27 mouse cellular contexts compared by ENCODE assay signal in genomic region chr11:112463121-112463520, GRCm38 (mm10).
DNase-seq lines count a peak whose midpoint lies in the region; ATAC-seq and TF ChIP-seq lines count a peak whose summit lies in the region.
"Had no signal": no experiment of that assay in that cellular context is flagged by ENCODE, and none has a peak within 500 bp of the region (broad histone marks: within the 10 kb centered on the region; RNA-seq: fewer than 3 reads in every experiment).

No protein-coding gene starts in this region.

- no peak overlapping the region for H3K4me3 ChIP-seq in limb, embryonic 14.5 days (replicated peaks; ENCODE audit: low read length)
- H3K4me3 ChIP-seq in limb, embryonic 10.5 days: no peak overlapping the region
- H3K4me3 ChIP-seq: embryonic facial prominence, embryonic 13.5 days; embryonic facial prominence, embryonic 15.5 days; erythroblast, embryonic 14.5 days; forebrain, embryonic 10.5 days; forebrain, embryonic 12.5 days had no signal

- TF ChIP-seq POLR2A in limb, embryonic 14.5 days (IDR thresholded peaks at IDR 0.05; ENCODE audit: borderline replicate concordance, extremely low read depth, insufficient read depth, insufficient read length): no peak

- no peaks in the 10 kb centered on the region for H3K36me3 ChIP-seq in limb, embryonic 14.5 days (ENCODE audit: control insufficient read depth, insufficient read depth, low read length)
- no peaks in the 10 kb centered on the region for H3K36me3 ChIP-seq in limb, embryonic 10.5 days
- H3K36me3 ChIP-seq: embryonic facial prominence, embryonic 13.5 days; embryonic facial prominence, embryonic 15.5 days; forebrain, embryonic 10.5 days; forebrain, embryonic 12.5 days; G1E had no signal

- no peak for DNase-seq in frontal cortex, postnatal 10 days (ENCODE audit: low spot score in 2 of 2)
- peak; percentile 12 for DNase-seq in layer of hippocampus, adult 9-11 months
- DNase-seq in layer of hippocampus, adult 9-10 months (ENCODE audit: low spot score): no peak
- peak; percentile 28 for DNase-seq in limb, embryonic 14.5 days (ENCODE audit: low spot score)
- no peak for DNase-seq in limb, embryonic 10.5 days (ENCODE audit: low spot score)
- DNase-seq in brain, adult 2 months (ENCODE audit: low read depth, low spot score): peak; percentile 59
- DNase-seq in lung, postnatal 10 days: no peak
- DNase-seq: B cell, adult 2 months; cerebellum, adult 11 months; cerebellum, adult 18-20 months; cerebellum, adult 8-10 months; cerebellum, adult 9-11 months; cerebellum, postnatal 14 days; cerebellum, postnatal 36 days; embryo, embryonic 11 days had no signal

- H3K27me3 ChIP-seq in limb, embryonic 14.5 days (ENCODE audit: control insufficient read depth, insufficient read depth, low read length): no peaks in the 10 kb centered on the region
- H3K27me3 ChIP-seq in limb, embryonic 10.5 days (ENCODE audit: low read depth, poor library complexity, severe bottlenecking): no peaks in the 10 kb centered on the region
- H3K27me3 ChIP-seq: CH12.LX; embryonic facial prominence, embryonic 13.5 days; embryonic facial prominence, embryonic 15.5 days; forebrain, embryonic 12.5 days; Patski had no signal

- peaks cover 5% of the 10 kb centered on the region; the same call in 1 of the 2 replicates for H3K4me1 ChIP-seq in limb, embryonic 14.5 days (ENCODE audit: control insufficient read depth, insufficient read depth, low read length)
- H3K4me1 ChIP-seq in limb, embryonic 10.5 days: peaks cover 17% of the 10 kb centered on the region
- H3K4me1 ChIP-seq: embryonic facial prominence, embryonic 13.5 days; embryonic facial prominence, embryonic 15.5 days; forebrain, embryonic 12.5 days had no signal

- WGBS in limb, embryonic 14.5 days: 36% methylated on average over 1 of the region's 1 CpGs
- 64% methylated on average over 1 of the region's 1 CpGs for WGBS in limb, embryonic 10.5 days

- H3K9me3 ChIP-seq in limb, embryonic 14.5 days (ENCODE audit: control insufficient read depth, low read length): no peaks in the 10 kb centered on the region
- no peaks in the 10 kb centered on the region for H3K9me3 ChIP-seq in limb, embryonic 10.5 days (replicated peaks)
- H3K9me3 ChIP-seq: embryonic facial prominence, embryonic 13.5 days; embryonic facial prominence, embryonic 15.5 days; forebrain, embryonic 10.5 days; forebrain, embryonic 12.5 days had no signal

- no peak overlapping the region for H3K4me2 ChIP-seq in limb, embryonic 14.5 days (replicated peaks; ENCODE audit: low read depth, low read length, severe bottlenecking)
- H3K4me2 ChIP-seq: embryonic facial prominence, embryonic 13.5 days; embryonic facial prominence, embryonic 15.5 days; forebrain, embryonic 12.5 days had no signal

- no peak overlapping the region for H3K9ac ChIP-seq in limb, embryonic 14.5 days (ENCODE audit: low read depth, low read length, severe bottlenecking)
- H3K9ac ChIP-seq: embryonic facial prominence, embryonic 13.5 days; embryonic facial prominence, embryonic 15.5 days; forebrain, embryonic 12.5 days had no signal

- ATAC-seq in frontal cortex, adult (ENCODE audit: low TSS enrichment): peak; percentile 80
- no peak for ATAC-seq in limb, embryonic 14.5 days (ENCODE audit: low FRiP score, low read depth)
- ATAC-seq: activated CD4-positive, CD25-positive, alpha-beta regulatory T cell, adult 4 months; CD4-positive, CD25-positive, alpha-beta regulatory T cell, adult 4 months; forebrain, embryonic 14.5 days; Patski had no signal

- no peak overlapping the region for H3K27ac ChIP-seq in limb, embryonic 14.5 days (replicated peaks; ENCODE audit: low read depth, low read length)
- H3K27ac ChIP-seq in limb, embryonic 10.5 days: no peak overlapping the region
- H3K27ac ChIP-seq: embryonic facial prominence, embryonic 13.5 days; embryonic facial prominence, embryonic 15.5 days; forebrain, embryonic 10.5 days; forebrain, embryonic 12.5 days had no signal

Comparison
In these comparisons a context has a peak if more than half of its experiments do, and no peak if none do; other contexts are left out.
1. DNase-seq: peak in layer of hippocampus, adult 9-11 months (single experiment), limb, embryonic 14.5 days (single experiment) and brain, adult 2 months (single experiment); none in frontal cortex, postnatal 10 days (0 of 2), layer of hippocampus, adult 9-10 months (single experiment), limb, embryonic 10.5 days (single experiment) and lung, postnatal 10 days (single experiment).